12 mouse cellular contexts compared by ENCODE assay signal in genomic region chr5:99111235-99111634, GRCm38 (mm10).
DNase-seq lines count a peak whose midpoint lies in the region; ATAC-seq lines count a peak whose summit lies in the region.
"Had no signal": no experiment of that assay in that cellular context is flagged by ENCODE, and none has a peak within 500 bp of the region (broad histone marks: within the 10 kb centered on the region; RNA-seq: fewer than 3 reads in every experiment).

No protein-coding gene starts in this region.

- no peak overlapping the region for H3K4me2 ChIP-seq in embryonic facial prominence, embryonic 12.5 days (replicated peaks)
- H3K4me2 ChIP-seq: limb, embryonic 12.5 days had no signal

- no peaks in the 10 kb centered on the region for H3K27me3 ChIP-seq in embryonic facial prominence, embryonic 12.5 days
- no peaks in the 10 kb centered on the region for H3K27me3 ChIP-seq in embryonic facial prominence, embryonic 10.5 days (replicated peaks; ENCODE audit: low read depth, poor library complexity, severe bottlenecking)
- H3K27me3 ChIP-seq: limb, embryonic 12.5 days had no signal

- 40% methylated on average over 4 of the region's 4 CpGs for WGBS in embryonic facial prominence, embryonic 12.5 days
- WGBS in embryonic facial prominence, embryonic 10.5 days, result 49% methylated on average over 4 of the region's 4 CpGs

- H3K4me3 ChIP-seq in embryonic facial prominence, embryonic 12.5 days, result no peak overlapping the region
- H3K4me3 ChIP-seq in embryonic facial prominence, embryonic 10.5 days, result no peak overlapping the region
- H3K4me3 ChIP-seq: limb, embryonic 12.5 days had no signal

- H3K9ac ChIP-seq in embryonic facial prominence, embryonic 12.5 days, result no peak overlapping the region
- H3K9ac ChIP-seq: limb, embryonic 12.5 days had no signal

- no peak for DNase-seq in embryonic facial prominence, embryonic 10.5 days (ENCODE audit: low spot score)
- DNase-seq in kidney, postnatal 10 days, result peak; percentile 11
- no peak for DNase-seq in kidney, adult 11 months
- DNase-seq in right cerebral cortex, postnatal 10 days (ENCODE audit: low spot score in 2 of 2), result peak; percentile 43 to 50
- no peak for DNase-seq in right cerebral cortex, adult 2 months (ENCODE audit: low spot score in 2 of 2)
- peak; percentile 71 for DNase-seq in retina, embryonic 14.5 days (ENCODE audit: low spot score)
- DNase-seq in thymus, postnatal 14 days, result no peak
- DNase-seq: B cell, adult 2 months; cerebellum, adult 11 months had no signal

- H3K27ac ChIP-seq in embryonic facial prominence, embryonic 12.5 days, result 0 out of 2 replicates have a peak overlapping the region, but pooled peaks have one; percentile 3
- no peak overlapping the region for H3K27ac ChIP-seq in embryonic facial prominence, embryonic 10.5 days (replicated peaks)
- H3K27ac ChIP-seq: limb, embryonic 12.5 days had no signal

- 0 out of 2 replicates have a peak, but pooled peaks cover 3% of the 10 kb centered on the region for H3K4me1 ChIP-seq in embryonic facial prominence, embryonic 12.5 days
- no peaks in the 10 kb centered on the region for H3K4me1 ChIP-seq in embryonic facial prominence, embryonic 10.5 days
- H3K4me1 ChIP-seq: limb, embryonic 12.5 days had no signal

- ATAC-seq in embryonic facial prominence, embryonic 12.5 days (ENCODE audit: insufficient number of reproducible peaks, insufficient read depth, low FRiP score, low TSS enrichment), result no peak
- ATAC-seq: inflammation-experienced regulatory T-cells, adult 6 months had no signal

- H3K9me3 ChIP-seq in embryonic facial prominence, embryonic 12.5 days, result no peaks in the 10 kb centered on the region
- H3K9me3 ChIP-seq in embryonic facial prominence, embryonic 10.5 days, result no peaks in the 10 kb centered on the region
- H3K9me3 ChIP-seq: limb, embryonic 12.5 days had no signal

- no peaks in the 10 kb centered on the region for H3K36me3 ChIP-seq in embryonic facial prominence, embryonic 12.5 days
- no peaks in the 10 kb centered on the region for H3K36me3 ChIP-seq in embryonic facial prominence, embryonic 10.5 days (replicated peaks)
- H3K36me3 ChIP-seq: limb, embryonic 12.5 days had no signal

Comparison
In these comparisons a context has a peak if more than half of its experiments do, and no peak if none do; other contexts are left out.
1. DNase-seq: peak in kidney, postnatal 10 days (single experiment), right cerebral cortex, postnatal 10 days (2 of 2) and retina, embryonic 14.5 days (single experiment); none in embryonic facial prominence, embryonic 10.5 days (single experiment), kidney, adult 11 months (single experiment), right cerebral cortex, adult 2 months (0 of 2) and thymus, postnatal 14 days (single experiment).